8 mouse cellular contexts compared by ENCODE assay signal in the genomic region with DNA sequence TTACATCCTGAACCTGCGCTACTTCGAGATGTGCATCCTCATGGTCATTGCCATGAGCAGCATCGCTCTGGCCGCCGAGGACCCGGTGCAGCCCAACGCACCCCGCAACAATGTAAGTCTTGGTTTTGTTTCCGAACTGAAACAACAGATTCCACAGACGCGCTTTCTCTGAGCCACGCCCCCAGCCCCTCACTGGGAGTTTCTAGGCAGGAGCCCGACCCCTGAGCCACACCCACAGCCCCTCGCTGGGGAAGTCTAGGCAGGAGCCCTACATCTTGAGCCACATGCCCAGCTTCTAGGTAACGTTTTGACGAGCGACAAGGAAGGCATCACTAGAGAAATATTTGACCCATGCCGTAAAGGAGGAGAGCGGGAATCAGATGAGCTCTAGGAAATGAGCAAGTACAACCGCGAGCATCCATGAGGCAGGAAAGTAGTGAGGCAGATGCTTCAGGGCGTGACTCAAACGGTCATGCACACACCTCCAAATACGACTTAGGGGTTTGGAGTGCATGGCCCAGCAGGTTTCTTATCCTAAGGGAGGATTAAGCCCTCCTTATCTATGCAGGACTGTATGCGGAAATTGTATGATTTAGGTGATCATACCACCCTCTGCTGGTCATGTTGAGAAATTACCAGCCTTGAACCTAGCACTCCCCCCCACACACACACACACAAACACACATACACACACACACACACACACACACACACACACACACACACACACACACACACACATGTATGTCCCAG.
DNase-seq lines count a peak whose midpoint lies in the region; ATAC-seq lines count a peak whose summit lies in the region.

No protein-coding gene starts in this region.

- H3K4me1 ChIP-seq in kidney, embryonic 15.5 days = peaks cover 8% of the 10 kb centered on the region; the same call in 1 of the 2 replicates
- H3K4me1 ChIP-seq in embryonic facial prominence, embryonic 10.5 days = peaks cover 4% of the 10 kb centered on the region; the same call in 1 of the 2 replicates

- ATAC-seq in kidney, embryonic 15.5 days (replicated peaks; ENCODE audit: low FRiP score) = no peak
- ATAC-seq in megakaryocyte progenitor cell, adult 5-6 weeks (replicated peaks; ENCODE audit: poor library complexity) = peak; percentile 52

- 0 out of 2 replicates have a peak, but pooled peaks cover 3% of the 10 kb centered on the region for H3K27me3 ChIP-seq in kidney, embryonic 15.5 days
- peaks cover 12% of the 10 kb centered on the region; the same call in 1 of the 2 replicates for H3K27me3 ChIP-seq in embryonic facial prominence, embryonic 10.5 days (replicated peaks; ENCODE audit: low read depth, poor library complexity, severe bottlenecking)

- 0 out of 2 replicates have a peak overlapping the region, but pooled peaks have one; percentile 1 for H3K4me3 ChIP-seq in kidney, embryonic 15.5 days (replicated peaks)
- peak overlapping the region; percentile 11; the same call in 1 of the 2 replicates for H3K4me3 ChIP-seq in embryonic facial prominence, embryonic 10.5 days

- no peaks in the 10 kb centered on the region for H3K9me3 ChIP-seq in kidney, embryonic 15.5 days (replicated peaks)
- no peaks in the 10 kb centered on the region for H3K9me3 ChIP-seq in embryonic facial prominence, embryonic 10.5 days

- no peaks in the 10 kb centered on the region for H3K36me3 ChIP-seq in kidney, embryonic 15.5 days
- H3K36me3 ChIP-seq in embryonic facial prominence, embryonic 10.5 days (replicated peaks) = no peaks in the 10 kb centered on the region; the same call in 1 of the 2 replicates

- no peak overlapping the region for H3K27ac ChIP-seq in kidney, embryonic 15.5 days
- no peak overlapping the region for H3K27ac ChIP-seq in embryonic facial prominence, embryonic 10.5 days (replicated peaks)

- WGBS in kidney, embryonic 15.5 days = 46% methylated on average over 25 of the region's 25 CpGs
- 40% methylated on average over 25 of the region's 25 CpGs for WGBS in embryonic facial prominence, embryonic 10.5 days

- intact Hi-C loops in left cerebral cortex, postnatal 36 days (cut with DNase I) = loop anchor here (1.0 to 10.0 kb wide), 2 partner anchors 207 to 275 kb away; no protein-coding TSS in a partner anchor

- no peak overlapping the region for H3K9ac ChIP-seq in kidney, embryonic 15.5 days

- no peak for DNase-seq in kidney, postnatal 36 days
- DNase-seq in R1 (ENCODE audit: low read depth, low spot score) = peak; percentile 78
- no peak for DNase-seq in embryonic facial prominence, embryonic 10.5 days (ENCODE audit: low spot score)
- no peak for DNase-seq in left cerebral cortex, postnatal 36 days (ENCODE audit: low spot score in 2 of 2)
- no peak for DNase-seq in spleen, postnatal 36 days (ENCODE audit: low spot score in 2 of 2)
- no peak for DNase-seq in kidney, adult 18-20 months

- peak overlapping the region; percentile 34; the same call in 1 of the 2 replicates for H3K4me2 ChIP-seq in kidney, embryonic 15.5 days
